In genomic region chr12:119352579-119352978, GRCm38 (mm10) we compare ENCODE assay signal across 13 mouse cellular contexts. TPM values are rescaled to one million over a fixed set of nuclear protein-coding genes. Genes with fewer than 3 reads are reported as not detected.
DNase-seq lines count a peak whose midpoint lies in the region; ATAC-seq lines count a peak whose summit lies in the region.
"Not testable (repeated sequence)": the region's sequence is repeated elsewhere in the genome, so short reads cannot be mapped to it uniquely, and the experiment has no call there.
"Had no signal": no experiment of that assay in that cellular context is flagged by ENCODE, and none has a peak within 500 bp of the region (broad histone marks: within the 10 kb centered on the region; RNA-seq: fewer than 3 reads in every experiment).

No protein-coding gene starts in this region.

- peak; percentile 53; the same call in 1 of the 2 replicates for ATAC-seq in forebrain, embryonic 11.5 days (replicated peaks; ENCODE audit: low FRiP score)
- not testable (repeated sequence) for ATAC-seq in heart, embryonic 13.5 days (ENCODE audit: extremely low read depth, insufficient number of reproducible peaks, low FRiP score, low TSS enrichment)
- ATAC-seq in hindbrain, embryonic 16.5 days = peak; percentile 50; the same call in 1 of the 2 replicates
- ATAC-seq in monocyte, adult 5-6 weeks (replicated peaks; ENCODE audit: insufficient number of reproducible peaks, low FRiP score, low TSS enrichment, poor library complexity, severe bottlenecking) = 0 out of 2 replicates have a peak, but pooled peaks have one; percentile 9

- not testable (repeated sequence) for H3K4me2 ChIP-seq in forebrain, embryonic 11.5 days (ENCODE audit: low read depth, low read length, severe bottlenecking)
- H3K4me2 ChIP-seq in heart, embryonic 13.5 days = peak overlapping the region; percentile 50
- H3K4me2 ChIP-seq in hindbrain, embryonic 16.5 days (ENCODE audit: low read length) = peak overlapping the region; percentile 12; the same call in 1 of the 2 replicates

- 37% methylated on average over 16 of the region's 16 CpGs for WGBS in forebrain, embryonic 11.5 days
- WGBS in heart, embryonic 13.5 days = 26% methylated on average over 16 of the region's 16 CpGs
- 35% methylated on average over 16 of the region's 16 CpGs for WGBS in hindbrain, embryonic 16.5 days
- 31% methylated on average over 16 of the region's 16 CpGs for WGBS in midbrain, embryonic 10.5 days

- not testable (repeated sequence) for H3K27ac ChIP-seq in forebrain, embryonic 11.5 days (ENCODE audit: low read depth, low read length); heart, embryonic 13.5 days (replicated peaks); hindbrain, embryonic 16.5 days (ENCODE audit: low read depth, low read length); midbrain, embryonic 10.5 days (replicated peaks)

- H3K4me3 ChIP-seq in forebrain, embryonic 11.5 days (ENCODE audit: low read depth, low read length); heart, embryonic 13.5 days; hindbrain, embryonic 16.5 days (ENCODE audit: low read length): not testable (repeated sequence)
- peak overlapping the region; percentile 28; the same call in 1 of the 2 replicates for H3K4me3 ChIP-seq in midbrain, embryonic 10.5 days

- not testable (repeated sequence) for H3K36me3 ChIP-seq in forebrain, embryonic 11.5 days (ENCODE audit: control insufficient read depth, insufficient read depth, low read length); heart, embryonic 13.5 days; hindbrain, embryonic 16.5 days (ENCODE audit: control insufficient read depth, insufficient read depth, low read length); midbrain, embryonic 10.5 days

- DNase-seq in ZHBTc4 (ENCODE audit: low read depth, low spot score) = peak; percentile 53
- DNase-seq in forebrain, embryonic 11.5 days (ENCODE audit: low spot score); midbrain, embryonic 10.5 days (ENCODE audit: low spot score): not testable (repeated sequence)
- DNase-seq in kidney, postnatal 4 days = peak; percentile 8 to 32

- H3K27me3 ChIP-seq in forebrain, embryonic 11.5 days (ENCODE audit: control insufficient read depth, insufficient read depth, low read length); heart, embryonic 13.5 days (replicated peaks); hindbrain, embryonic 16.5 days (replicated peaks; ENCODE audit: control insufficient read depth, insufficient read depth, low read length); midbrain, embryonic 10.5 days (ENCODE audit: low read depth, poor library complexity, severe bottlenecking): not testable (repeated sequence)

- H3K9ac ChIP-seq in forebrain, embryonic 11.5 days (ENCODE audit: low read length); heart, embryonic 13.5 days; hindbrain, embryonic 16.5 days (ENCODE audit: low read depth, low read length): not testable (repeated sequence)

- H3K9me3 ChIP-seq in forebrain, embryonic 11.5 days (ENCODE audit: control insufficient read depth, low read length); heart, embryonic 13.5 days; hindbrain, embryonic 16.5 days (ENCODE audit: control insufficient read depth, low read length); midbrain, embryonic 10.5 days (replicated peaks): not testable (repeated sequence)

- not testable (repeated sequence) for H3K4me1 ChIP-seq in forebrain, embryonic 11.5 days (replicated peaks; ENCODE audit: control insufficient read depth, insufficient read depth, low read length); heart, embryonic 13.5 days; hindbrain, embryonic 16.5 days (ENCODE audit: control insufficient read depth, insufficient read depth, low read depth, low read length); midbrain, embryonic 10.5 days

RNA-seq across cellular contexts. Expression of gene Macc1, which starts 38.5 kb away (rescaled TPM):
- 0.07 and 0.08 TPM in 2 replicates for polyA plus RNA-seq in forebrain, embryonic 11.5 days (2014; fragmentation: Nextera tagmentation; extraction: Ambion mirVana)
- polyA plus RNA-seq in heart, embryonic 13.5 days (2015; fragmentation: Nextera tagmentation; extraction: Ambion mirVana) = 0.12 and 0.17 TPM in 2 replicates
- polyA plus RNA-seq in hindbrain, embryonic 16.5 days (2015; fragmentation: Nextera tagmentation; extraction: Ambion mirVana) = not detected in 2 replicates
- polyA plus RNA-seq in midbrain, embryonic 10.5 days (2016; fragmentation: Nextera tagmentation; extraction: Ambion mirVana) = 0.06 and 0.10 TPM in 2 replicates
- not detected in 3 replicates for total RNA-seq in monocyte, adult 5-6 weeks (2017)
- total RNA-seq: adrenal gland, postnatal 10 days; gastrocnemius, postnatal 14 days; heart, adult 8-10 months; hematopoietic stem cell, adult 5-6 weeks; layer of hippocampus, postnatal 10 days; neutrophil, adult 5-6 weeks had no signal
